Mouse (Mus musculus): ENCODE results near the gene AL732309.1.
A peak's percentile ranks its signal among the peaks of the same experiment; 100 is the strongest.

The AL732309.1 gene

DNA sequence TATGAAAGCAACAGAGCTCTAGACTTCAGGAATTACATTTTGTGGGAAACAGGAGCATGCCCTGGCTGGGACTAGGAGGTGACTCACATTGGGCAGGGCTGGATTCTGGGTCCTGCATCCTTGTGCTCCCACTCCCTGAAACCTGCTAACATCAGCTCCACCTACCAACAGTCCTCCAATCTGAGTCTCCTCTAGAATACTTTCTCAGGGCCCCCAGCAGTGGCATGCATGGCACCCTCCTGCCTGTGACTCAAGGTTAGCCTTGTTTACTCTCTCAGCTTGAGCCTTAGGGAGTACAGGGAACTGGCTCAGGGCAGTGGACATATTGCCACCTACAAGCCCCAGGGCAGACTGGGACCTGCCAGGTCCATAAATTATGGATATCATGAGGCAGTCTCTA is 8.6 kb downstream of the AL732309.1 start:
- no peak for DNase-seq

DNA sequence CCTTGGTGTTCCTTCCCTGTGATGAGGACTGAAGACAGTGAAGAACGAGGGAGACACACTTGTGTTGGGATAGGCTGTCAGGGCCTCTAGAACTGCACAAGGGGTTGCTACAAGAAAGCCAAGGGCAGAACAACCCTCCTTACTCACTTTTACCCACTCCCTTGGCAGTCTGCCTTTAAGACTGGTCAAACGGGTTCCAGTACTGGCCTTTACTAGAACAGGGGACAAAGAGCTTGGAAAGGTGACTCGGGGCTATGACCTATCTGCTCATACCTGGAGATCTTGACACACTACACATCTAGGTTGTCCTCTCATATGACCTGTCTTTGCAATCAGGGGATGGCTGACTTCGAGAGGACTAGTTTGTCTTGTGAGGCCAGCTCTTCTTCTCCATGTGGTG is 9.1 kb downstream of the AL732309.1 start:
- no peak for DNase-seq

DNA sequence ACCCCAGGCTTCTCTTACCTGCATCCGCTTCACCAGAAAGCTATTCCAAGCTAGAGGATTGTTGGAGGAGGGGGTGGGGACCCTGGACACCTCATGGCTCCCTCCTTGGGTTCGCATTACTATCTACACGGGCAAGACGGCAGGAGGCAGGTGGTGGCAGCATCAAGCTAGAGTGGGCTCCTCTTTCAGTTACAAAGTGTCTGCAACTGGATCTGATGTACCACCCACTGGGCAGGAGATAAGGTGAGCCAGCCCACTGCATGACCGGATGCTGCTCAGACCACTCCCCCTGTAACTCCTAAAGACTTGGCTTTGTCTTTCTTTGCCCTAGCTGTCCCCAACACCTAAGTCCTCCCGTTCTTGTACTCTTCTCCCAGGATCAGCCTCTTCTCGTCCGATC is 10.0 kb downstream of the AL732309.1 start, which contains the start of gene Rnf224:
TSS of gene Rnf224 (minus strand) at position 174 of the 400 bp plus-strand sequence.
- DNase-seq: no peak

DNA sequence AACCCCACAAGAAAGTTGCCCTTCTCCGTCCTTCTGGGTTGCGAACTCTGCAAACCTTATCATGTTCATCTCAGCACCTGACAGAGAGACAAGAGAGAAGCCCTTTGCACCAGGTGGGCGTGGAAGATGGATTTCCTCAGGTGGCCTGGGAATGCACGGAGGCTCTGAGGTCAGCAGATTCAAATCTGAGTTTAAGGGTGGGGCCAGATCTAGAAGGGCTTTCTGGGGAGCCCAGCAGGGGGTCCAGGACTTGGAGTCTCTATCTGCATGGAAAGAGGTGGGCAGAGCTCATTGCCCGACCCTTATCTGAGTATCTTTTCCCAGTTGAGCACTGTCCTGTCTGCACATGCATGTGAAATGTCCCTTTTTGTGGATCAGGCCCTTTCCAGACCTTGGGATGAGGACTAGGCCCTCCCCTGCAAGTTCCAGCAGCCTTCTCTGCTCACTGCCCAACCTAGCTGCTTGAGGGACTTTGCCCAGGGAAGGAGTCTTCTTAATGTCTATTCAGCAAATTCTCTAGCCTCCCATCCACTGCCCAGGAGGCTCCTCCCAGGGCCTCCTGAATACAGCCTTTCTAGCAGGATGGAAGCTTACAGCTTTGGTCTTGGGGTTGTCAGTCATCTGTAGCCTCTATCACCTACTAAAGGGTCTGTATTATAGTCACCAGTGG is 12.0 kb downstream of the AL732309.1 start:
- DNase-seq: no peak

DNA sequence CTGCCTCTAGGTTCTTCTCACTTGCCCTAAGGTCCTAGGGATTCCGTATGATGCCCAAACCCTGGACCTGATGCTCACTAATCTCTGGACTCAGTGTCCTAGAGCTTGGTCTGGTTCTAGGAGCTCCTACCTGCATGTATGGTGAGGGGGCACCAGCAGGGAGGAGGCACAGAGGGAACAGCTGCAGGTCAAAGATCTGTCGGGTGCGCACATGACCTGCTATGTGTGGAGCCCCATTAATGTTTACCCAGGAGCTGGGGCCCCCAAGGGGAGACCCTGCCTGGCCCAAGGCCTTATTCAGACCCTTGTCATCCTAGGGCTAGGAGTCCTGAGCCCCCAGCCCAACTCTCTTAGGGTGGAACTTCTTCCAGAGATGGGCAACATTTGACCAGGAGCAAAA is 12.6 kb downstream of the AL732309.1 start, which contains the start of gene Slc34a3:
TSS of gene Slc34a3 (minus strand) at position 315 of the 400 bp plus-strand sequence.
- no peak for DNase-seq

DNA sequence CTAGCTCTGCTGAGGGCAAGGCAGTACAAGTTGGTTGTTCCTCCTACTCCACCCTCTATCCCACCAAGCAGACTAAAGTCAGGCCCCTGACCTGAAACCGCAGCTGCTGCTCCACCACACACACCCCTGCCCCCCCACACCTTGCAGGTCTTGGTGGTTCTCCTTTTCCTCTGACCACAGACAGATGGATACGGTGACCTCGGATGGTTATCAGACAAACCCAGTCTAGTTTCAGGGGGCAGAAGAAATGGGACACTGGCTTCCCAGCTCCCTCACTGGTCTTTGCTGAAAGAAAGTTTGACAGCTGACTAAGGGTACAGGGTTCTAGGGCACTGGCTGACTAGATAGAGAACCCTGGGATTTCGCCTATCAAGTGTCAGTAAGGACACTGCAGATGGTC is 13.2 kb downstream of the AL732309.1 start:
- peak; percentile 20 to 22 for DNase-seq

DNA sequence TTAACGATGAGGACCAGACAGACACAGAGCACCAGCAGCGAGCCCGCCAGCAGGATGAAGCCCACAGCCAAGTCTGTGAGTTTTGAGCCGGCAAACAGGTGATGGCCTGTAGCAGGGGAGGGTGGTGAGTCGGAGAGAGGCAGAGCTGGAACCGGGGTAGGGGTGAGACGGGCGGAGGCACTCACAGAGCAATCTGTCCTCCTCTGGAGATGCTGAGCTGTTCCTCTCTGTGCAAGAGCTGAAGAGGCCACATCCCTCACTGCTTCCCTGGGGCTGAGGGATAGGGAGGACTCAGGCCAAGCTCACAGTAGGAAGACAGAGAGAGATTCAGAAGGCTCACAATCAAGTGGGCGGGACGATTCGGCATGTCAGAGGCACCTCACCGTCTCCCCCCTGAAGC is 15.6 kb downstream of the AL732309.1 start:
- DNase-seq: no peak

DNA sequence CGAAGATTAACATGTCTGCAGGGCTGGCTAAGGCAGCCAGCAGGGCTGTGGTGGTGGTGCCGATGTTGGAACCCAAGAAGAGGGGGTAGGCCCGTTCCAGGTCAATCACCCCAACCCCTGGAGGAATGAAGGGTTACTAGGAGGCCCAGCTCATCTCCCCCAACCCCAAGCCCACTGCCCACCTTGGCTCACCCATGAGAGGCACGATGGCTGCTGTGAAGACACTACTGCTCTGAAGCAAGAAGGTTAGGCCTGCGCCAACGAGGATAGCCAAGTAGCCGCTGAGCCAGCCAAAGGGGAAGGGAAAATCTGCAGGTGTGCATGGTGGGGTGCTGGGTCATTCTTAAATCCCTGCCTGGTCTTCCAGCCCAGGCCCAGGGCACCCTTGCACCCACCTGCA is 16.1 kb downstream of the AL732309.1 start:
- no peak for DNase-seq

DNA sequence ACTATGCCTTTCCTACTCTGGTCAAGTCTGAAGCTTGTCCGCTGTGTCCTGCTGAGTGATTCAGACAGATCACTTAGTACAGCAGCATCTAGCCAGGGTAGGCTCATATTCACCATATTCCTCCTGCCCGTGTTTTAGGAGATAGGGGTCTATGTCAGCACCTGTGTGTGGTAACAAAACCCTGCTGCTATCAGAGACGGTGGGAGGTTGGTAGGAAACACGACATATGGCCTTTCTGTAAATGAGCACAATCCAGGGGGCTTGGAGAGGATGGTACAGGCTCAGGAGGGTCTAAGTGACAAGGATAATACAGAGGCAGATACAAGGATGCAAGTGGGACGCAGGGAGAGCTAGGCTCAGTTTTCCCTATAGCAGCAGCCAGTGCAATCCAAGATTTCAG is 17.1 kb downstream of the AL732309.1 start:
- no peak for DNase-seq

DNA sequence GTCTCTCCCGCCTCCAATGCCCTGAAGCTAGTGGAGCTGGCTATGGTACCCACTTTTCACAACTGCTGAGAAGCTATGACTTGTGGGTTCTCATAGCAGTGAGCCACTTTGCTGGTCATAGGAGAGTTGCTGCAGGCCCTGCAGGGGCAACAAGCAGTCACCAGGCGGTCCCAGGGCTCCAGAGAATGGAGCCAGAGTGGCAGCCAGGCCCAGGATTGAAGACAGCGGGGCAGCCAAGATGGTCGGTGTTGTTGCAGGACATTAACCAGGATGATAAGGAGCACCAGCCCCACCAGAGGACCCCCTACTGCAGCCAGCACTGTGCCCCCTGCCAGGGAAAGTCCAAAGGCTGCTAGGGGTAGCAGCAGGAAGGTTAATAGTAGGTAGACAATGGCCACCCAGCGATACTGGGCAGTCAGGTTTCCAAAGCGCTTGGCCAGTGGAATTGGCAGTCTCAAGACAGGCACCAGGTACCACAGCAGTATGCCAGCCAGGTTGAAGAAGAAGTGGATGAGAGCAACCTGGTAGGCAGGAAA is 17.6 kb downstream of the AL732309.1 start:
- DNase-seq: no peak

DNA sequence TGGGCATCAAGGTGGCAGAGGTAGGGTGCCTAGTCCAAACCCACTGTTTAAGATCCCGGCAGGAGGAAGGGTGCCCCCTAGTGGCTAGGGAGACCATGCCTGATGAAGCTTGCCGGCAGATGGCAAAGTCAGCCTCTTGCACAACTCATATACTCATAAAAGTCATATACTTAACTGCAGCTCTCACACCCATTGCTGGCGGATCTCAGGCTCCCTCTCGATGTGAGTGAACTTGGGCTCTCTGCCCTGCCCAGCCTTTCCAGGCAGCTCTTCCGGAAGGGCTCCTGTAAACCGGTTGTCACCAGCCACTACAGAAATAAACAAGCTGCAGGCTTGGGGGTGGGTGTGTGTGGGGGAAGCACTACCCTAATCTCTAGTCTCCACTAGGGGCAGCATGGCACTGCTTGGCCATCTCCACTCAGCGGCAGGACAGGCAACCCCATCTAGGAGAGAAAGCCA is 18.2 kb downstream of the AL732309.1 start:
- DNase-seq: peak; percentile 91

DNA sequence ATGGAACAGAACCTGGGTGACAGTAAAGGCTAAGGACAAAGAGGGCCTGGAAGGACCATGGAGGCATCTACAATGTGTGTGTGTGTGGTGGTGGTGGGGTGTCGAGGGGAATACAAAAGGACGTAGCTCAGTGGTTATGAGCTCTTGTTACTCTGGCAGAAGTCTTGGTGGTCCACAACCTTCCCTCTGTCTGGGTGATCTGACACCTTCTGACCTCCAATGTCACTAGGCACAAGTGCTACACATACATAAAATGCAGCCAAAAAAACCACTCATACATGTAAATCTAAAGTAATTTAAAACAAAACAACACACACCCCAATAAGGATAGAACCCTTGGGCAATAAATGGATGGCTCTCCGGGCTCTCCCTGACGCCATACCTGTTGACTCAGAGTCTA is 19.3 kb downstream of the AL732309.1 start:
- DNase-seq: no peak

DNA sequence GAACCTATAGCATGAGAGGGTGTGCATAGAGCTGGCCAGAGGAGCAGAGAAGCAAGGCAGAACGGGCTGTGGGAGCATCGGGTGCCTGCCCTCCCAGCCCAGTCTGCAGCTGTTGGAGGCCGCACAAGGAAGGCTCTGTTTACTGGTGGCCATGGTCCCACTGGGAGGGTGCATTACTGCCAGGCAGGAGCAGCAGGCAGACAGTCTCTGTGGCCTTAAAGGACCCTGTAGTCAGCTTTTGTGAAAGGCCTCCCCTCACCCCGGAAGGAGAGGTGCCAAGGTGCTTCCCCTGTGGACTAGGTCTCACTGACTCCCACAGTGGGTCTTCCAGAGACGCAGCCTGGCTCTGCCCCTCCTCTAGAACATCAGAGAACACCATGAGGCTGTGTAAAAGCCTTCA is 19.8 kb downstream of the AL732309.1 start:
- no peak for DNase-seq

DNA sequence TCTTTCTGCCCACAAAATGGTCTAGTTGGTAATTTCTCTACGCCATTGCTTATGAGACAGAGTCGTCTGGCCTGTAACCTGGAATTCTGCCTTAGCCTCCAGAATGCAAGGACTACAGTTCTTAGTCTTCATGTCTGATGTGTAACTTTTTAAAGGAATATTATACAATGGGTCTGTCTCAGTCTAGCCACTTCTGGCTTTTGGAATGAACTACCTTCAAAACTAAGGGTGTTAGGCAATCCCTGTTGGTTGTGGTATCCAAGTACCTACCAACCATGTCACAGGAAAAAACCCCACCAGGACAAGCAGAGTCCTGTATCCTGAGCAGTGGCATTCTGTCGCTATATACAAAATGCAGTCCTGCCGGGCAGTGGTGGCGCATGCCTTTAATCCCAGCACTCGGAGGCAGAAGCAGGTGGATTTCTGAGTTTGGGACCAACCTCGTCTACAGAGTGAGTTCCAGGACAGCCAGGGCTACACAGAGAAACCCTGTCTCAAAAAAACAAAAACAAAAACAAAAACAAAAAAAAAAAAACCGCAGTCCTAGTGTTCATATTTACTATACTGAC is 20.8 kb downstream of the AL732309.1 start:
- no peak for DNase-seq

DNA sequence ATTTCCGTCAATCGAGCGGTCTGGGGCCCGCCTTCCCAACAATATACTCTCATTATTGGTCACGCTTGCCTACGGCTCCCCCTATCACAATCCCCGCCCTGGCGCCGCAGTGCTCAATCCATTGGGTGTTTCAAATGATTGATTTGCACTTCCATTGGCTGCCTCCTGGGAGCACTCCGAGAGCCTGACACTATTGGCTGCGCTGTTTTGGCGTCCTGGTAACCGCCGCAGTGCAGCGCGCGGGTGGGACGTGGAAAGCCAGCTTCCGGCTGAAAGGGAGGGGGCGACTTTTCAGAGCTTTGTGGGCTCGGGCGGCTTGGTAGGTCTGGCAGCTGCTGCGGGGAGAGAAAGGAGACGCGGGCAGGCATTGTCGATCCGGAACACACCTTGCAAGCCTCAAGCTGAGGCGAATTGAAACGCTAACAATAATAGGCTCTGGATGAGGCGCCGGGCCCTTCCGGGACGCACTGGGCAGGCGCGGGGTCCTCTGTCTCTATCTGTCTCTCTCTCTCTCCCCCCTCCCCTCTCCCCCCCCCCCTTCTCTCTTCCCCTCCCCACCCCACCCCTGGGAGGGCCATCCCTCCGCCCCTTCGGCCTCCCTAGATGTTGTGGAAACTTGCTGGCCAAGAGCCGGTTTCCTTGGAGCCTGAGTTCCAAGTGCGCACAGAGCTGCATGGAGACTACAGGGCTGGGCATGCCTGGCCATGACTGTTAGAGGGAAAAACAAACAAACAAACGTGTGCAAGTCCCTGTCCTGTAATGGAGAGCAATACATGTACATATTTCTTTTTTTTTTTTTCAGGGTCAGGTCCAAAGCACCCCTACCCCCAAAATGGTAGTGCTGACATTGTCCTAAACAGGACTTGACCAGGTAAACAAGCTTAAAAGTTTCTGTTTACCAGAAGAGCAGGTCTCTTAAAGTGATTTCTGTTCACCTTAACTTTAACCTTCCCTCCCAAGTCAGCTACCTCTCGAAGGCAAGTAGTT is 21.6 kb downstream of the AL732309.1 start:
- DNase-seq: peak; percentile 94 to 97

DNA sequence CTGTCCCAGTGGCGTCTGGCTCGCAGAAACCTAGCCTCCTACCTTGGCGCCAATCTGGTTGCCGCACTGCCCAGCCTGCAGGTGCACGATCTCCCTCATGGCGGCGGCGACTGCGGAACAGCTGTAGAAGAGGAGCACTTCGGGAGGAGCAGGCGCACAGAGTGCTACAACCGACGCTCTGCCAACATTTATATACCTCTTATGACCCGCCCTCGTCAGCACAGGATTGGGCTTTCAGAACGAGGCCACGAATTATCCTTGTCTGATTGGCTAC is 22.2 kb downstream of the AL732309.1 start, which contains the start of gene Tubb4b:
TSS of gene Tubb4b (minus strand) at position 211 of the 274 bp plus-strand sequence.
- no peak for DNase-seq

DNA sequence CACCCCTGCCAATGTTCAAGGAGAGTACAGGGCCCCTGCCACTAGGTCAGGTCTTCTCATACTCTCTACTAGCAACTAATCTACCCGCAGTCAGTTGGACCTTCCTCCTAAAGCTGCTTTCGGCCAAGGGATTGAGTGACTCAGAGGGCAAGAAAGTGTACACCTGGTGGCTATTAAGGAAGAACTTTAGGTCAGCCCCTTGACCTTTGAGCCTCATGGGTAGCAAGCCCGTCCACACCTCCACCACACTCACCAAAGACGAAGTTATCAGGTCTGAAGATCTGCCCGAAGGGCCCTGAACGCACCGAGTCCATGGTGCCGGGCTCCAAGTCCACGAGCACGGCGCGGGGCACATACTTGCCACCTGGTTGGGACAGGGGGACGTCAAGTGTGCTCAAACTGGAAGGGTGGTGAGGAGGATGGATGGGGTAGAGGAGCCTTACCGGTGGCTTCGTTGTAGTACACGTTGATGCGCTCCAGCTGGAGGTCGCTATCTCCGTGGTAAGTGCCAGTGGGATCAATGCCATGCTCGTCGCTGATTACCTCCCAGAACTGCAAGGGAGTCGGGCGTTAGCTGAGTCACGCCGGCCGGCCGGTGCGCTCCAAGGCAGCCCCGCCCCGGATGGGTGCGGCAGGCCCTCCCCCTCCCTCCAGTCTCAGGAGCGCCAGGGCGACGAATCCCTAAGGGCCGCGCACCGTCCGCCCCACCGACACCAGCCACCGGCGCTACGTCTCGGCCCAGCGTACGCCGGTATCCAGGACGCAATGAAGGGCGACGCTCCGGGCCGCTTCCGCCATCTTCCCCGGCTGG is 22.8 kb downstream of the AL732309.1 start:
- peak in 1 of 2 experiments; percentile 79 for DNase-seq

DNA sequence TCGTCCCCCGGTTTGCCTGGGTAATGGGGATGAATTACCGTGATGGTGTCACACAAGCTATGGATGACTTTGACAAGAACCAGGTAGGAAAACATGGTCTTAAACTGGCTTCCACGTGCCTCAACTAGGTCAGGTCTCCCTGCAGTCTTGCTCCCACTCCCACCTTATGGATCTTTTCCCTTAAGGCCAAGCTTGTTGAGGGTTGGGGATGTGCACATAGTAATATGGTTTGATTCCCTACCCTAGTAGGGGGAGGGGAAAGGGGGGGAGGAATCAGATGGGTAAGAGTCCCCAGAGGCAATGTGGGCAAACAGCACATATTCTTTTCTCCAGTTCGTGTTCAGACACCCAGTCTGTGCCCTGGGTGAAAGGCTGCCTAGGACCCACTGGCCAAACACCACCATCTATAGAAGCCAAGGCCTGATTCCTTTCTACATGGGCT is 25.3 kb downstream of the AL732309.1 start:
- DNase-seq: no peak

DNA sequence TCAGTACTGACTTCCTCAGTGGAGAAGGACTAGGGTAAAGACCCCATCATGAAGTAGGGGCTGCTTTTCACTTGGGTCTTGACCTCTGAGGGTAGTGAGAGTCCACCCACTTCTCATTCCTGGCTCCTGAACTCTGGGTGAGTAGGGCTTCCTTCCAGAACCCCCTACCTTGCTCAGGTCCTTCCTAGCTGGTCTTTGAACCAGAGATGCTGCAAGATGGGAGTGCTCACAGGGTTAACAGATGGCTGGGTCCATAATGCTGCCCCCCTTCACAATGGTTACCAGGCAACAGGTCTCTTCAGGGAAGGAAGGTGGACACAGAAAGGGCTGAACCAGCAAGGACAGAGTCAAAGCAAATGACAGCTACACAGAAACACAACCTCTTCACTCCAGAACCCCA is 28.2 kb downstream of the AL732309.1 start, which contains the start of gene Fam166a:
TSS of gene Fam166a (plus strand) at position 301 of the 400 bp plus-strand sequence.
- DNase-seq: no peak

DNA sequence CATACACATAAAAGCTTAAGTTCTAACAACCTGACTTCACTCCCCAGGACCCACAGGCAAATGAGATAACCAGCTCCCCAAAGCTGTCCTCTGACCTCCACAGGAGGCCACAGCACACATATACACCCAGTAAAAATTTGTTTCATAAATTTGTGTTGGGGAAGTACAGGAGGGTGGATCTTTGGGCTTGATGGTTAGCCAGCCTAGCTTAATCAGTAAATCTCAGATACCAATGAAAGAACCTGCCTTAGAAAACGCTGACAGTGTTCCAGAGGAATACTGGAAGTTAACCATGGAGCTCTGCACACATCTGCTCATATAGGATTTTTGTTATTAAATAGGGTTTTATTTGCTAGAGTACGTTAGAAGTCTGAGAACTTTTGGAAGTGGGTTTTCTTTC is 29.0 kb downstream of the AL732309.1 start:
- no peak for DNase-seq

DNA sequence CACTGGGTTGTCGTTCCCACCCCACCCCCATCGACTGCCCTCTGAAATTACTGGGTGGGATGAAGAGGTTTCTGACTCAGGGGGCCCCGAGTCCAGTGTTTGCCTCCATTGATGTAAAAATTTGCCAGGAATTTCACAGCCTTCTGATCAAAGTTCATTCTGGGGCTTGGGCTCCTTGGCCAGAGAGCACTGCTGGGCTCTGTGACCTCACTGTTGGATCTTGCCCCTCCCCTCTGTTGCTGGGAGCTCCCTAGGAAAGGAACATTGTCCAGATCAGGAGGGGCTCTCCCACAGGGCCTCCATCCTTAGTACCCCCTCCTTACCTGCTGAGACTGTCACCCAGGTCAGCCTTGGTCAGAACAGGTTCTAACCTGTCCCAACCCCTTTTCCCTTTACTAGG is 32.2 kb downstream of the AL732309.1 start, which contains the start of gene Stpg3:
TSS of gene Stpg3 (minus strand) at position 194 of the 400 bp plus-strand sequence.
- DNase-seq: no peak

DNA sequence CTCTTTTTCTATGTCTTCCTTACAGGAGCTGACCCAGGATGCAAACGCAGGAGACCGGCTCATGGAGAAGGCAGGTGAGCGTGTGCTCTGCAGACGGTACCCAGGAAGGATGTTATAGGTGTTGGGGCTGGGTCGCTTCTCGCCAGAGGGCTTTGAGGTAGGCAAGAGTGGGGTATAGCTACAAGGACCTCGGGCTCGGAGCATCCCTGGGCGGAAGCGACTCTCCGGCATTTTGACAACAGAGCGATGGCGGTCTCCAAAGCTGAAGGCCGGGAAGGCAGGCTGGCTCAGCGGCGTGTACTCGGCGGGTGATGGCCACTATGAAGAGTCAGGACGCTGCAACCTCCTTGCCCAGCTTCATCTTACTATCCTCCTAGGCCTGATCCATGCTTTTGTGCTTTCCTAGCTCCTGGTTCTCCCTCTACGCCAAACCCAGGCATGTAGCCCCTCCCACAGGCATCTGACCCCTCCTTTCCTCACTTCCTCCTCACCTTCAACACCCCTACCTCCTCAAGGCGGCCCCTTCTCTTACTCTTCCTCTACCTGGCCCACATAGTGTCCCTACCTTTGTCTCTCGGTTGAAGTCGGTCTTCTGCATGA is 33.3 kb downstream of the AL732309.1 start:
- no peak for DNase-seq

Data from B cell, adult 2 months (primary cell).